Mouse (Mus musculus): ENCODE measurements around the gene Far2.

DNA sequence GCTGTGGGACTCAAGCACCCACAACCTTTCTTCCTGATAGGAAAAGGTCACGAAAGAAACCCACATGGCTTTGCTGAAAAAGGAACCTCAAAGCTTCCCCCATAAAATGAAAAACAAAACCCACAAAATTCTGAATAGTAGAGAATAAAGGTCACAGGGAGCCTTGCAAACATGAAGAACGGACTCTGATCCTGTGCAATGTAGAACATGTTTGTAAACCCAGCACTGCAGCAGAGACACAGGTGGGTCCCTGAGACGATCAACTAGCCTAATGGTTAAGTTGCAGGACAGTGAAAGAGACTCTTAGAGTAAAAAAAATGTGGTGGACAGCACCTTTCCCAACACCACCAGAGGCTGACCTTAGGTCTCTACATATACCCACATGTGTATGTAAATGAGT is 152.7 kb downstream of the Far2 start:
- no peak for TF ChIP-seq CTCF (IDR thresholded peaks at IDR 0.05; ENCODE audit: low read depth, low read length)
- no peak for TF ChIP-seq POLR2A (IDR thresholded peaks at IDR 0.05; ENCODE audit: extremely low read depth, insufficient read depth, low read length)
